Mouse (Mus musculus): ENCODE measurements around the gene Pygm. TPM values are rescaled to one million over a fixed set of nuclear protein-coding genes. Genes with fewer than 3 reads are reported as not detected.

Gene Pygm
- total RNA-seq, 2 experiments from 2014 or later, result 6.2 to 8.2 TPM

DNA sequence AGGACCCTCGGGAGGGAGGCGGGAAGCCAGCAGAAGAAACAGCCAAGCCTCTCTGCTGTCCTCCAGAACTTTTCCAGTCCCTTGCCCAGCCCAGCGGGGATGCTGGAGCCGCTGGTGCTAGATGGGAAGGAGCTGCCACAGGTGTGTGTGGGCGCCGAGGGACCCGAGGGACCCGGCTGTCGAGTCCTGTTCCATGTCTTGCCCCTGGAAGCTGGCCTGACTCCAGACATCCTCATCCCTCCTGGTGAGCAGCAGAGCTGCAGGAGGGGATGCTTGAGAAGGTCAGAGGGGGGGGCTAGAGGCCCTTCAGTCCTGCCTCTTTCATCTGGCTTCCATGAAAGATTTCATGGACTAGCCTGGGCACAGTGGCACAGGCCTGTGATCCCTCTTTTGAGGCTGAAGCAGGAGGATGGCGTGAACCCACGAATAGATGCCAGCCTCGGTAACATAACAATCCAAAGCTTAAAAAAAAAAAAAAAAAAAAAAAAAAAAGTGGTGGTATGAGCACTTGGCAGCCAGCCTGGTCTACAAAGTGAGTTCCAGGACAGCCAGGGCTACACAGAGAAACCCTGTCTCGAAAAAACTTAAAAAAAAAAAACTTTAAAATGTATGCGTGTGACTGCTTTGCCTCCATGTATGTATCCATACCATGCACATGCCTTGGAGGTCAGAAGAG lies 32.6 kb upstream of the Pygm start:
- intact Hi-C loops (cut with DNase I), result no loop called here
- DNase-seq, result no peak

GRCm38 (mm10) chr19:6352107-6352505 lies 32.1 kb upstream of the Pygm start:
- no peak for DNase-seq
- intact Hi-C loops (cut with DNase I), result no loop called here

GRCm38 (mm10) chr19:6354030-6354429 lies 30.2 kb upstream of the Pygm start:
- intact Hi-C loops (cut with DNase I), result no loop called here
- no peak for DNase-seq

DNA sequence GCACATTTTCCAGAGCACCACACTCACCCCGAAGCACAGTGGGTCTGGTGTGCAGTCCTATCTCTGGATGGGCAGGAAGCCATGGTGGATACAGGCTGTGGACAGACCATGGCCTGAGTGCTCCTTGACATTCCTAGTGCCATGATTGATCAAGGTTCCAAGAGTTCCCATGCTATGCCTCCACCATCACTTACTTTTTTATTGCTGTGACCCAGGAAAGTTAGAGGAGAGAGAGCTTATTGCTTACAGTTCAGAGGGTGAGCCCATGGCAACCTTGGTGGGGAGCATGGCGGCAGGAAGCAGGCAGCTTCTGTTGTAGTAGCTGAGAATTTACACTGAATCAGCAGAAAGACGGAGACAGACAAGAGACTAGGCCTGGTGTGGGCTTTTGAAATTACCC lies 22.9 kb upstream of the Pygm start:
- no peak for DNase-seq
- intact Hi-C loops (cut with DNase I), result no loop called here

DNA sequence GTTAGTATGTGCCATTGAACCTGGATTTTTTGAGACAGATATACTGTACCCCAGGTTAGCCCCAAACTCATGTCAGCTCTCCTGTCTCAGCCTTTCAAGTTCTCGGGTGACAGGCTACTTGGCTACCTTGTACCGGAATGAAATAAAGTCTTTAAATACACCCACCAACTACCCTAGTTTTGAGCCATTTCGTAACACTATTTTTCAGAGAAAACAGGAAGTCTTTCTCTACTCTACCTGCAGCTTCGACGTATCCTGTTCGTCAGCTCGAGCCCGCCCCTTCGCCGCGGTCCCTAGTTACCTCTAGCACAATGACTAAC lies 21.1 kb upstream of the Pygm start:
- intact Hi-C loops (cut with DNase I), result no loop called here
- no peak for DNase-seq

GRCm38 (mm10) chr19:6363411-6364240 lies 20.6 kb upstream of the Pygm start, which contains the start of gene Sf1:
Sf1 (plus strand) TSS chr19:6363690.
- DNase-seq, result peak; percentile 100
- intact Hi-C loops (cut with DNase I), result no loop called here

DNA sequence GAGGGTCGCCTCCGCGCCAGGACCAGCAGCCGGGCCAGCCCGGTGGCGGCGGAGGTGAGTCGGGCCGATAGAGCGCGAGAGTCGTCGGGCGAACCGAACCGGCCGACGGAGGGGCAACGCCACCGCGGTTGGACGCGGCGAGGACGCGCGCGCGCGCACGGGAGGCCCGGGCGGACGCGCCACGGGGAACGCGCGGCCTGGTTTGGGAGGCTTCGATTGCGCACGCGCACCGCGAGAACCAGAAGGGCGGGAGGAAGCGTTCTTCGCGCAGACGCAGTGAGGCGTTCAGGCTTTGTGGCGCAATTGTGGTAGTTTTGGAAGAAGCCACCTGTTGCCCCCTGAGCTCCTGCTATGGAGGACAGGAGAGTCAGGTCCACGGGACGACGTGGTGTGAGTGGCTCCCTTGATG lies 19.9 kb upstream of the Pygm start:
- DNase-seq, result peak; percentile 95
- intact Hi-C loops (cut with DNase I), result no loop called here

DNA sequence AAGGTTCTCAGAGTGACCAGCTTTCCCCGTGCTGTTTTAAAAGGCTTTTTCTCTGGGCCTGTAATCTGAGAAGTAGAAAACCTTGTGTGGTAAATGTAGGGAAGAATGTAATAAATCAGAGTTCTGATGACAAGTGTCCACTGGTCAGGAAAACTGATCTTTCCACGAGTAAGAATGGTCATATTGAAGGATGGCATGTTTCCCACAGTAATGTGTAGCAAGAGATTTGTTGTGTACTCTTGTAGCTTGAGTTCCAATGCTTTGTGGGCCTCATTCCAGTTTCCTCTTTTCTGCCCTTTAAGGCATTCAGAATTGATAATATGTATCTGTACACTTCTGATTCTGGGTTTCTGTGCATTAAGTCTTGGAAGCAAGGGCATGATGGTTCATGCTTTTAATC lies 19.4 kb upstream of the Pygm start:
- DNase-seq, result no peak
- intact Hi-C loops (cut with DNase I), result no loop called here

DNA sequence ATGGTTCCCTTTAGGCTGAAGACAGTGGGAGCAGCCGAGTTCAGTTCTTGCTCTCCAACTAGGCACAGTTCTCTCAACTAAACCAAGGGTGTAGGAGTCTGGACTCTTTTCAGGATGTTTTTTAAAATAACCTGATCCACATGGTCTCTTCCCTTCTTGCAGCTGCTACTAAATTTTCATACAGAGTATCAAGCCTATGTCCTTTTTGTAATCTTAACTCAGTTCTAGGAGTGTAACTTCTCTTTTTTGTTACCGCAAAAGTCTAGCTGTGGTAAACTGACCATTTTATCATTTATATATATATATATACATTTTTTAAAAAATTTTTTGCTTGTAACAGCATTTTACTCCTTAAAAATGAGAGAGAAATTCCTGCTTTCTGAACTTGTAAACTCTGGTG lies 14.0 kb upstream of the Pygm start:
- DNase-seq, result no peak

DNA sequence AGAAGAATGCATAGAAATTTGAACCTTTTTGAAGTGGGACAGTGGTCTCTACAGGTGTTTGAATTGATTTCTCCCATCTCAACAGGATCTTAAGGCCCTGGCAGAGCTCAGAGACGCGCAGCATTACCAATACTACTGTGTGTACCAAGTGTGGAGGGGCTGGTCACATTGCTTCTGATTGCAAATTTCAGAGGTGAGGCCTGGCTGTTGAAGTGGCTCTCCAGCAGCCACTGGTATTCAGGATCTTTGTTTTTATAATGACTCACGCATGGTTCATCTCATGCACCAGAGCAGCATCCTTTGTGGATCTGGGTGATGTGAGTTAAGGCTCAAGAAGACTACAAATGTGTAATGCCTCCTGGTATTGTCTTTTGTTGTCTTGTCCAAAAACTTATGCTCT lies 11.8 kb upstream of the Pygm start:
- DNase-seq, result no peak
- intact Hi-C loops (cut with DNase I), result no loop called here

More for the DNA sequence above, 14.0 kb upstream of the Pygm start:
- intact Hi-C loops (cut with DNase I), result no loop called here

GRCm38 (mm10) chr19:6373539-6374400 lies 10.4 kb upstream of the Pygm start:
- peak; percentile 91 for DNase-seq
- intact Hi-C loops (cut with DNase I), result no loop called here

DNA sequence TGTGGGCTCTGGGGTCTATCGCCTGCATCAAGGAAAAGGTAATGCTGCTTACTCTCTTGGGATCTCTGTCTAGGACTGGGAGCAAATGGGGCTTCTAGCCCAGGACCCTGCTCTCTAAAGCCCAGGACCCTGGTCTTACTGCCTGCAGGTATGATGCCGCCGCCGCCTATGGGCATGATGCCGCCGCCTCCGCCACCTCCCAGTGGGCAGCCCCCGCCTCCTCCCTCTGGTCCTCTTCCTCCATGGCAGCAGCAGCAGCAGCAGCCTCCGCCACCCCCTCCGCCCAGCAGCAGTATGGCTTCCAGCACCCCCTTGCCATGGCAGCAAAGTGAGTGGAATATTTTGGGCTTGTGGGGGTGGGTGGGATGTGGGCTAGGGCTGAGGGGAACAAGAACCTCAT lies 9.6 kb upstream of the Pygm start:
- intact Hi-C loops (cut with DNase I), result no loop called here
- no peak for DNase-seq

DNA sequence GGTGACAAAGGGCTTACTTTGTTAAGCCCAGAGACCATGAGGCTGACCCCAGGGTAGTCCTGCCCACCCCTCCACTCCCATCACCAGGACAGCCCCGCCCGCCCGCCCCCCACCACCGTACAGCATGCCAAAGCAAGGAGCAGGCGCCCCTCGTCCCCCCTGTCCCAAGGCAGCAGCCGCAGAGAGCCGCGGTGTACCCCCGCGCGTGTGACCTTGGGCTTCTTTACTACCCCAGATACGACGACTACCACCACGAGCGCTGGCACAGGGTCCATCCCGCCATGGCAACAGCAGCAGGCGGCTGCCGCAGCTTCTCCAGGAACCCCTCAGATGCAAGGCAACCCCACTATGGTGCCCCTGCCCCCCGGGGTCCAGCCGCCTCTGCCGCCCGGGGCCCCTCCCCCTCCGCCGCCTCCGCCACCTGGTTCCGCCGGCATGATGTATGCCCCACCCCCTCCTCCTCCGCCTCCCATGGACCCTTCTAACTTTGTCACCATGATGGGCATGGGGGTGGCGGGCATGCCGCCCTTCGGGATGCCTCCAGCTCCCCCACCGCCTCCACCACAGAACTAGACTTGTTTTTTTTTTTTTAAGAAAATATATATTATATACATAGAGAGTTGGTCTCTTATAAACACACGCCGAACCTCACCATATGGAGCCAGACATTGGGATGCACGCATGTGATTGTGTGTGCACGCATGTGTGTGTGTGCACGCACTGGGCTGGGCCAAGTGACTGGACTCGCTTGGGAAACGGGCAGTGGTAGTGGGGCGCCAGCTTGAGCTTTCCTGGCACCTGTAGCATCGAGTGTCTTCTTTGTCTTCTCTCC lies 8.6 kb upstream of the Pygm start:
- intact Hi-C loops (cut with DNase I), result no loop called here
- no peak for DNase-seq

DNA sequence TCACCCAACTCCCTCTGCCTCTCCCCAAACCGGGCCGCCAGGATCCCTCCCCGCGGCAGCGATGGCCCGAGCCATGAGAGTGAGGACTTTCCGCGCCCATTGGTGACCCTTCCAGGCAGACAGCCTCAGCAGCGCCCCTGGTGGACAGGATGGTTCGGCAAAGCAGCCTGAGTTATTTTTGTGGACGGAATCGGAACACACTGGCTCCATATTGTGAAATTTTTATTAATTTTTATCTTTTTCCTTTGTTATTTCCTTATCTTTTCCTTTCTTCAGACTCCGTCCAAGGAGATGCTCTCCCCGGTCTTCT lies 8.0 kb upstream of the Pygm start:
- intact Hi-C loops (cut with DNase I), result no loop called here

DNA sequence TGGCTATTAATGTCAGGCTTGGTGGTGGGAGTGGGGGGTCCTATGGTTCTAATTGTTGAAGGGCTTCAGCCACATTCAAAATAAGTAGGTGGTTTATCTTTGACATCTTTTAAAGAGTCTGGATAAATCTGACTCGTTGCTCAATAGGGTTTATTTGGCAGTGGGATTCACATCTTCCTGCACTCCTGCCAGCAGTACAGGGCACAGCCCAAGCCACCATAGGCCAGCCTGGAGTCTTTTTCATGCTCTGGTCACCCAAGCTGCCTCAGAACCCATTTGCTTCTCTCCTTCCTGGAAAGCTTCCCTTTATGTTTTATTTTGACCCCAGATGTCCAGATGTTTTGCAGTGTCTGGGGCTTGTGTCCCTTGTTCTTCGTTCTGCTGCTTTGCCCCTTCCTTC lies 7.6 kb upstream of the Pygm start:
- no peak for DNase-seq
- intact Hi-C loops (cut with DNase I), result no loop called here

More for the DNA sequence above, 8.0 kb upstream of the Pygm start:
- peak; percentile 81 for DNase-seq

- intact Hi-C loops (cut with DNase I), result no loop called here
- DNase-seq, result no peak
Measured at GRCm38 (mm10) chr19:6377327-6378040, 6.7 kb upstream of the Pygm start.

- intact Hi-C loops (cut with DNase I), result no loop called here
- DNase-seq, result no peak
Measured at GRCm38 (mm10) chr19:6380411-6381166, 3.6 kb upstream of the Pygm start.

DNA sequence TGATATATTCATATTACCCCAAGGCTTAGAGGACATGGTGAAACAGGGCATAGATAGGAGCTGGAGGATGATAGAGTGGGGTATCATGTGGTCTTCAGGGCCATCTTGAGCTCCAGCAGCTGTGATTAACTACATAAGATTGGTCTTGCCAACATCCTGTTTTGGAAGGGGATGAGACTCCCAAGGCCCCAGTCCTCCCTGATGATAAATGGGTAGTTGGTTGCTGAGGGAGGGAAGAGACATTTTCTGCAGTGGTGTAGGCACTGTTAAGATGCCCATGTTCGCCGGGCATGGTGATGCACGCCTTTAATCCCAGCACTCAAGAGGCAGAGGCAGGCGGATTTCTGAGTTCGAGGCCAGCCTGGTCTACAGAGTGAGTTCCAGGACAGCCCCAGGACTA lies 3.0 kb upstream of the Pygm start:
- intact Hi-C loops (cut with DNase I), result no loop called here

GRCm38 (mm10) chr19:6382323-6382924 lies 1.8 kb upstream of the Pygm start:
- DNase-seq, result no peak
- intact Hi-C loops (cut with DNase I), result no loop called here

More for the DNA sequence above, 3.0 kb upstream of the Pygm start:
- no peak for DNase-seq

Data from left cerebral cortex, postnatal 4 days (tissue).